Mouse (Mus musculus): ENCODE data around the gene Clca3a2.

GRCm38 (mm10) chr3:144820632-144821031 is 1.3 kb upstream of the Clca3a2 start:
- TF ChIP-seq CTCF (IDR thresholded peaks at IDR 0.05; ENCODE audit: control insufficient read depth, insufficient read depth, low read length) (no peak), POLR2A (IDR thresholded peaks at IDR 0.05; ENCODE audit: borderline replicate concordance, control insufficient read depth, low read depth, low read length) (no peak)
